Mouse (Mus musculus): Measurements from ENCODE around the gene Snph. TPM values are rescaled to one million over a fixed set of nuclear protein-coding genes. Genes with fewer than 3 reads are reported as not detected.

The Snph gene
- polyA plus RNA-seq, 1 experiment, result 1.4 TPM

- no peak for DNase-seq (ENCODE audit: low spot score)
Observed at GRCm38 (mm10) chr2:151602106-151602505, 30.3 kb downstream of the Snph start.

DNA sequence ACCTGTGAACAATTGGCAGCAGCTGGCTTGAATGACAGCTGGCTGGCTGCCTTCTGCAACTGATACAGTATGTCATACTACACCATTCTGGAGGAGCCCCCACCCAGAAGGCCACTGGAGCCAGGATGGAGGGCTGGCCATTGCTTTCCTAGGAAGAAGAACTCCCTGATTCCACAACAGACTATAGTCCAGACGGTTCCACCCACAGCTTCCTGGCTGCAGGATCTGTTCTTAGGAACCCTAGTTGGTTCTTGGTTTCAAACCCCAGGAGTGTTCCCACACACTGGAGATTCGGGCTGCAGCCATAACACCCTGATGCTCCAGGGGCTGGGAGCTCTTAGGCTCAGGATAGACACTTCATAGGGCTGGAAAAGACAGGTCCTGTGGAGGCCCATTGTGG lies 34.3 kb downstream of the Snph start:
- DNase-seq (ENCODE audit: low spot score), result no peak

GRCm38 (mm10) chr2:151587306-151587705 lies 45.1 kb downstream of the Snph start:
- no peak for DNase-seq (ENCODE audit: low spot score)

GRCm38 (mm10) chr2:151586807-151587206 lies 45.6 kb downstream of the Snph start:
- DNase-seq (ENCODE audit: low spot score), result no peak

DNA sequence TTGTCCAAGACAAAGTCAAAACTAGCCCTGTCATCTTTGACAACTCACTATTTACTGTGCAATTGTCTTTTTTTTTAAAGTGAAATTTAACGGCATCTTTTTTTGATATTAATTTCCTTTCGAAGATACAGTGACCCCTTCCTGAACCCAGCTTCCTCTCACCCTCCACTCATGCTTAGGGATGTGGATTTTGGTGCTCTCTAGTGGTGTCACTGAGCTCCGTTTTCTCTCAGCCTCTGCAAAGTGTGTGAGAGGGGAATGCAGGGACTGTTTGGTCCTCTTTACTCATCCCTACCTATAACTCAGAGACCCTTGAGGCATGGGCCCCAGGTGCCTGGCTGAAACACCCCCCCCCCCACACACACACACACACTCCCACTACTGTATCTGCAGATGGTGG lies 46.5 kb downstream of the Snph start:
- DNase-seq (ENCODE audit: low spot score), result no peak

DNA sequence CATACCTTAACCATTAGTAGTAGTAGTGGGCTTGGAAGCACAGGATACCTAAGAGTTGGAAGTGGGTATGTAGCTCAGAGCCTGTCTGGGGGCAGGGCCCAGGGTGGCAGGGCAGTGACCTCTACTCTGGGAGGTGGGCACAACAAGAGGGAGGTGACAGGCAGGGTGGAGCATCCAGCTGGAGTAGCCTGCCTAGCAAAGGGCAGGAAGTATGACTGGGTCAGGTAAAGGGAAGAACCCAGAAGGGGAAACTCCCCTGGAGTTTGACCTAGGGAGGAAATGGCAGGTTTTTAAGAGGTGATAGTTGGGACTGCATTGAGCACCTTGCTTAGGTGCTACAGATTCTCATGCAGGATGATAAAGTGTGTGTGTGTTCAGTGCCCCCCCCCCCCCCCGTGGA lies 51.4 kb downstream of the Snph start:
- no peak for DNase-seq (ENCODE audit: low spot score)

DNA sequence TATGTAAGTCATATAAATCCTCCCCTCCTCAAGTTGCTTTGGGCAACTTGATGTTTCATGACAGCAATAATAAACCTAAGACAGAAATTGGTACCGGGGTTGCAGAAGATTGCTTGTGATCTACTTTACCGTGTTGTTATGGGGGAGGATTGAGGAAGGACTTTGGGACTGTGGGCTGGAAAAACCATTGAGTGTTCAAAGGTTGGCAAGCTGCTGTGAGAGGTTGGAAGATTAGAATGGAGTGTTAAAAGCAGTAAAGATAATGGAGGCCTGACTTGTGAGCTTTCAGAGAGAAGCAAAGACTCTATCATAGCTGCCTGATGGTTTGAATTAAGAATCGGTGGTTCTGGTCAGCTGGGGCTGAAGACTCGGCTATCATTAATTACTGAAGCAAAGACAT lies 53.2 kb downstream of the Snph start:
- DNase-seq (ENCODE audit: low spot score), result no peak

GRCm38 (mm10) chr2:151575699-151576389 lies 56.5 kb downstream of the Snph start:
- DNase-seq (ENCODE audit: low spot score), result peak; percentile 70

DNA sequence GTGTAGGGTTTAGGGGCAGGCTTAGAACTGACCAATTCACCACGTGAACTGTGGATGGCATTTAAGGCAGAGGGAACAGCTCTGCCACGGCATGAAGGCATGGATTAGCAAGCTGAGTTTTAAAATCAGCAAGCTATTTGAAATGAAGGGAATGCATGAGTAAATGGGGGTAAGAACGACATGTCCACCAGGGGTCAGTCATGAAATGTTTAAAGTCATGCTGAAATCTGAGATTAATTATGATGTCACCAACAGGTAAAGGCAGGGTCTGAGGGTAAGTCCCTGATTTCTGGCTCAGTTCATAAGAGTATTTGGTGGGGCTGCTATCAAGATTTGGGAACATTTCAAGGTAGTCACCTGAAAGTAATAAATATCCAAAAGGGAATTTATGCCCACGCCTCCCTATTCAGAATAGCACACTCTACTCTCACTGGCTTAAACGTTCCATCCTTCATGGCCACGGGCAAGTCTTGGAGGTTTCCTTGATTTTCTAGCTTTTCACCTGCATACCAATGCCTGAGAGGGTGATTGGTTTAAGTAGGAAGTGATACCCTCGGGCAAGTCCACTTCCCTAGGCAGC lies 57.2 kb downstream of the Snph start:
- DNase-seq (ENCODE audit: low spot score), result no peak

- DNase-seq (ENCODE audit: low spot score), result no peak
Observed at GRCm38 (mm10) chr2:151574607-151575006, 57.8 kb downstream of the Snph start.

GRCm38 (mm10) chr2:151573667-151574066 lies 58.7 kb downstream of the Snph start:
- no peak for DNase-seq (ENCODE audit: low spot score)

GRCm38 (mm10) chr2:151571873-151572700 lies 60.3 kb downstream of the Snph start, which contains the start of gene Sdcbp2:
Gene Sdcbp2, plus strand, starts transcription at chr2:151572622.
- peak; percentile 49 for DNase-seq (ENCODE audit: low spot score)

- no peak for DNase-seq (ENCODE audit: low spot score)
Observed at GRCm38 (mm10) chr2:151569452-151569851, 62.9 kb downstream of the Snph start.

GRCm38 (mm10) chr2:151566856-151567255 lies 65.5 kb downstream of the Snph start:
- no peak for DNase-seq (ENCODE audit: low spot score)

DNA sequence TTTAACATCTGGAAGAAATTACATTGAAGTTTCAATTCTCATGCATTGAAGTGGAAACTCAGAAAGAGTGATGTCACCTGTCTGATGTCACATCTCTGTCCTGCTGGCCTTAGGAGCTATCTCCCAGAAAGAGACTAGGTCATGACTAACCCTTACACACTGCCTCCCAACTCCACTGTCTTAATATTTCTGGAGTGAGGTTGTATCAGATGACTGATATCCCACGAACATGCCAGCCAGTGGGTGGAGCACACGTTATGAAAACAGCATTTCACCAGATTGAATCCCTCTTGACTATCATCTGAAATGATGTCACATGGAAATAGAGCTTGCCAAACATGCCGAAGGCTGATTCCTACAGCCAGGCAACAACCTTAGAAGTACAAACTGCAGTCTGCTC lies 67.4 kb downstream of the Snph start:
- no peak for DNase-seq (ENCODE audit: low spot score)

- no peak for DNase-seq (ENCODE audit: low spot score)
Observed at GRCm38 (mm10) chr2:151564006-151564405, 68.4 kb downstream of the Snph start.

- DNase-seq (ENCODE audit: low spot score), result no peak
Observed at GRCm38 (mm10) chr2:151562930-151563921, 69.2 kb downstream of the Snph start.

DNA sequence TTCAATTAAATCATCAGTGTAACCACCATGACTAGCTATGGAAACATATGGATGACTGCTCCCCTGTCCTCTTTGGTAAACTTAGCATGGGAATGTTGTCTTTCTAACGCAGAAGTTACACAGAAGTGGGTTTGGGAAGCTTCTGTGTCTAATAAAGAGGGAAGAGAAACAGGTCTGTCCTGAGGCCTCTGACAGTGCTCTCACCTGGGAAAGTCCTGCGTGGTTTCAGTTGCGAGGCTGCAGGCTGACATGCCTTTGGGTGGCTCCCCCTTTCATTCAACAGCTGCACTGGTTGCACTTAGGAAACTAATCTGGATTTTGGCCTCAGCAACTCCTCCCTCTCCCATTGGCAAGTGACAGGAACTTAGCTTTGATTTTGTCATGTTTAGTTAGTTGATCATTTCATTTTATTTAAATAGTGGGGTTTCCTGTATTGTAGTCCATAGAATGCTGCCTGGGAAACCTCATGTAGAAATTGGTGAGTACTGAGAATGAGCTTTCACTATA lies 82.7 kb downstream of the Snph start:
- DNase-seq (ENCODE audit: low spot score), result no peak

- no peak for DNase-seq (ENCODE audit: low spot score)
Observed at GRCm38 (mm10) chr2:151546571-151546970, 85.8 kb downstream of the Snph start.

GRCm38 (mm10) chr2:151544673-151545072 lies 87.7 kb downstream of the Snph start:
- no peak for DNase-seq (ENCODE audit: low spot score)

All from urinary bladder, adult 2 months (tissue).